Mouse (Mus musculus) naive thymus-derived CD4-positive, alpha-beta T cell, adult 2 months (primary cell): ENCODE data around the gene Ralb.

ENCODE experiments used
- DNase-seq: peaks from one replicate; pipeline ENCODE4 v3.0.0-alpha.2; 2011; ENCODE audit warnings: low read depth

The Ralb gene

DNA sequence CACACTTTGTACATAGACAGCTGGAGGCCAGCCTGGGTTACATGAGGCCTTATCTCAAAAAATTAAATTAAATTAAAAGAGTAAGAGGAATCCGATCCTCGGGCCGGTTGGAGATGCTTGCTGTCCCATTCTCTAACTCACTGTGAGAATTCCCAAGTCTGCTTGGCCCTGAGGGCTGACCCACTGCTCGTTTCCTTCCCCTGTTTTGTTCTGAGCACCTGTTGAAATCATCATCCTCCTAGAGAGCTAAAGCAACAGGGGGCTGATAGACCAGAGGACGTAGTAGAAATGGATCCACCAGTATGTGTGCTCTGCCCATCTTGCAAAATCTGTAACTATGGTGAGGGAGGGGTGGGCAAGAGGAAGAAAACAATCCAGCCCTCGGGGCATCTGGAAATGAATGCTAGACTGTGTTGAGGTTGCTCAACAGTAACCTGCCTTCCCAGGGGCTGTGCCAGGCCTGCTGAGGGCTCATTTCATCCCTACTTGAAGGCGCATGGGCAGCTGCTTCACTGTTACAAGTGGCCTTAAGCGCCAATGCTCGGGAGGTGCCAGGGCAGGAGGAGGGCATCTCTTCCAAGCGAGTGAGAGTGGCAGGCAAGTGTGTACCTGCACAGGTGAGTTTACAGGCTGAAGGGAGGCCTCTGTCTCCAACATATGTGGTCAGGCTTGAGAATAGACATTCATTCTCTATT lies 53.8 kb downstream of the Ralb start:
- DNase-seq, result no peak

DNA sequence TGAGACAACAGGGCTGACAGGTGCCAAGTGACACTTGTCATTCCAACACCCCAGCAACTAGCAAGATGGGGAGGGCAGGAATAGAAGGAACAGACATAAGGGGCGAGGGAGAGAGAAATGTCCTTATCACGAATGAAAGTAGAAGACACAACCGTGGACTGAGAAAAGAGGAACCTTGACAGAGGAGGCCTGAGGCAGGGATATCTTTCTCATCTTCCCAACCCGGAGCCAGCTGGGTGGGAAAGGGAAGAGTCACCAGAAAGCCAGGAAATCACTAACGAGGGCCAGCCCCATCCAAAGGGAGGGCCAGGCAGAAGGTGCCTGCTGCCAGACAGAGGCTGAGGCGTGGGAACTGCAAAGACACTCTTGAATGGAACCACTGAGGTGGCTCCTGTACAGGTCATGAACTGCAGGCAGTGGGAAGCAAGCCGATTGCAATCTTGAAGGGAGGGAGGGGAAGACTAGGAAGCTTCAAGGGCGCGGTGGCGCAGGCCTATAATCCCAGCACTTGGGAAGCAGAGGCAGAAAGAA lies 57.8 kb downstream of the Ralb start:
- DNase-seq, result no peak

DNA sequence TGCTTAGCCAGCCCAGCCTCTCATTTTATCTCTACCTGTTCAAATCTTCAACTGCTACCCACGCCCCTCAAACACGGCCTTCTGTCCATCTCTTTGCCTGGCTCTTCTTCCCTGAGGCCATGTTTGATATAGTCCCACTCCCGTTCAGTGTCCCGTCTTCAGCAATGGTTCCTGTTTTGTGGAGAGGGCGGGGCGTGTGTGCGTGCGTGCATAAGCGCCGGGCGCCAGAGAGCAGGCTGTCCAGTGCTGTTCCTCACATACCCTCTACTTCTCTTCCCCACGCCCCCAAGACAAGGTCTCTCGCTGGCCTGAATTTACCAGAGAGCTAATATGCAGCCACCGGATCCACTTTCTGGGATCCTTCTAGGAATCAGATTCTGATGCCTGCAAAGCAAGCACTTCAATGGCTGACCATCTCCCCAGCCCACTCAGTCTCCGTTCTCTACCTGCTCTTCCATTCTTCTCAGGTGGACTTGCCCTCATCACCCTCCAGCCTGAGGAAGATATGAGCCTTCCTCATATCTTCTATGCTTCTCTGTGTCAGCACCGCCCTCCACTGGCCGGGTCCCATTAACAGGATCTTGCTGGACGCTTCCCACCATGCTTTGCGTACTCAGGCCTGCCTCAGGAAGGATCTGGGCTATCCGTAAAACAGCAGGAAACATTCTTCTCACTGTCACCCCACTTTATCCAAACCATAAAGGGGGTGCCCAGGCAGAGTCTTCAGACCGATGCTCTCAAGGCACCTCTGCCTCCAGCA lies 60.8 kb downstream of the Ralb start:
- DNase-seq, result no peak

DNA sequence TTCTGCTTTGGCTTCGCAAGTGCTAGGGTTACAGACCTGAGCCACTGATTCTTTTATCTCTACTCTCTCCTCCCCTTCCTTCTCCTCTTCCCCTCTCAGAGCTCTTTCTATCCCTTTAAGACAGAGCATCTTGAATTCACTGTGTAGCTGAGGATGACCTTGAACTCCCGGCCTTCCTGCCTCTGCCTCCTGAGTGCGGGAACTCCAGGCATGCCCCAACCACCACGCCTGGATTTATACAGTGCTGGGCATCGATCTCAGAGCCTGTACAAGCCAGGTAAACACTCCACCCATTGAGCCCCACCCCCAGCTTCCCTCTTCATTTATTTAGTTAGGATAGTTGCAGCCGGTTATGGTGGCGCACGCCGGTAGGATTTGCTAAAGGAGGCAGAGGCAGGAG lies 61.7 kb downstream of the Ralb start:
- DNase-seq, result no peak

DNA sequence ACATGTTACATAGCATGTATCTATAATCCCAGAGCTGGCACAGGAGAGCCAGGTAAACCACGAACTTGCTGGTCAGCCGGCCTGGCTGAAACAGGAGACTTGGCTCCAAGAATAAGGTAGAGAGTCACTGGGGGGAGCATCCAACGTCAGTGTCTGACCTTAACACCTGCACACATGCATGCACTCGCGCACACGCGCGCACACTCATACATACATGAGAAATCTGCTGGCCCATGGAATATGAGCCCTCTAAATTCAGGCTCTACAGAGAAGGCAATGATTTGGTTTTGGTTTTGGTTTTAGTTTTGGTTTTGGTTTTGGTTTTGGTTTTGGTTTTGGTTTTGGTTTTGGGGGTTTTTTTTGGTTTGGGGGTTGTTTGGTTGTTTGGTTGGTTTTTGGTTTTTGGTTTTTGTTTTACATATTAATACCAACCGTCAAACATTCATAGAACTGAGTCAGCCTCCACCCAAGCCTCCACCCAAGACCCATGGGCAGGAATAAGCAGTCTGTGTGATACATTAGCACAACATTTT lies 66.4 kb downstream of the Ralb start:
- DNase-seq, result no peak

DNA sequence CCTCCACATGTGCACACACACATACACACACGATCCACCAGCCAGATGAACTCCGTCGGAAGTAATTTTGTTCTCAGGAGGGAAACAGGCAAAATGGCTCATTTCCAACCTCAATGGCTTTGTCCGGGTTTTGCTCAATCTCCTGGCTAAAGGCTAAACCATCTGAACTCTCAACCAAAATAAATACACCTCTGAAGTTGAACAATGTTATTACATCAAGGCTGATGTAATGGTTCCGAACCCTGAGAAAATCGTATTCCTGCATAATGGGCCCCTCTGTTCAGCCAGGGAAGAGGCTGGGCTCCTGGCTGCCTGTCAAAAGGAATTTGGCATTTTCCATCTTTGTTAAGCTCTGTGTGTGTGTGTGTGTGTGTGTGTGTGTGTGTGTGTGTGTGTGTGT lies 67.2 kb downstream of the Ralb start:
- DNase-seq, result no peak

DNA sequence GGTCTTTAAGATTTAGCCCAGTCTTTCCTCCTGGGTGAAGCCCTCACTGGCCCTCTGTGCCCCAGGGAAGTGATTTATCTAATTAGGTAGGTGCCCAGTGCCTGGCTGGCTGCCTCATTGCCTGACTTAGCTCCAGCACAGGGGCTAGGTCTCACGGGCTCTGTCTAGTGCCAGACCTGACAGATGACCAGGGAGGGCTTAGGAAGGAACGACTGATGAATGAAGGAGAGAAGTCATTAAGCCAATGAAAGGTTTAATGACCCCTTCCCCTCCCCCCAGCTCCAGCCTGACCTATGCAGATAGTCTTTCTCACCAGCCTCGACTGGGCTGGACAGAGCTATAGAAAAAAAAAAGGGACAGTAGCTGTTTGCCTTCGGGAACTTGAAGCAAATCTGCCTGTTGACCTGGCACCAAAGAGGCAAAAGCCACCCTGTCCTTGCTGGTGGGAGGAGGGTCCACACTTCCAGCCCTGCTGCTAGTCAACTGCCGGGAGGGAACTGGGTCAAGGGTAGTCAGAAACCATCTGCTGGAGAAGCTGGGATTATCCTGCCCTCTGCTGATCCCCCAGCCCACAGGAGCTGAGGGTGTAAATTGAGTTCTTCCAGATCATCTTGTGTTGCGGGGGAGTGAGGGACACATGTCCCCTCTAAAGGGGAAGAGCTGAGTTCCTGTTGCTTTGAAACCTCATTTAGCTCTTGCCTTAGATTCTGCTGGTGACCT lies 80.3 kb downstream of the Ralb start:
- no peak for DNase-seq

DNA sequence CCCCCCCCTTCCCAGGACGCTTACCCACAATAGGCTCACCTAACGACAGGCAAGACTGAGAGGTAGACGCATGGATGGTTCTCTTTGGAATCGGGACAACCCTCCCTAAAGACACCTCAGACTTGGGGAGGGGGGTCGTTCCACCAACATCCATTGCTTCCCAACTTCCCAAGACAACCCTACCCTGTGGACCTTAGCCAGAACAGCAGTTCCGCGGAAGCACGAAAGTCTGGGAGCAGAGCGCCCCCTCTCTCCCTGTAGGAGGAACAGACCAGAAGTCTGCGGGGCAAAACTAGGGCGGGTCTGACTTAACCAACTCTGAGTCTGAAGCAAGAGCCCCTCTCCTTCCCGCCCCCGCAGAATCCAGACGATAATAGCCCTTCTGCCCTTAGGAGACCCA lies 81.1 kb downstream of the Ralb start:
- DNase-seq, result no peak

DNA sequence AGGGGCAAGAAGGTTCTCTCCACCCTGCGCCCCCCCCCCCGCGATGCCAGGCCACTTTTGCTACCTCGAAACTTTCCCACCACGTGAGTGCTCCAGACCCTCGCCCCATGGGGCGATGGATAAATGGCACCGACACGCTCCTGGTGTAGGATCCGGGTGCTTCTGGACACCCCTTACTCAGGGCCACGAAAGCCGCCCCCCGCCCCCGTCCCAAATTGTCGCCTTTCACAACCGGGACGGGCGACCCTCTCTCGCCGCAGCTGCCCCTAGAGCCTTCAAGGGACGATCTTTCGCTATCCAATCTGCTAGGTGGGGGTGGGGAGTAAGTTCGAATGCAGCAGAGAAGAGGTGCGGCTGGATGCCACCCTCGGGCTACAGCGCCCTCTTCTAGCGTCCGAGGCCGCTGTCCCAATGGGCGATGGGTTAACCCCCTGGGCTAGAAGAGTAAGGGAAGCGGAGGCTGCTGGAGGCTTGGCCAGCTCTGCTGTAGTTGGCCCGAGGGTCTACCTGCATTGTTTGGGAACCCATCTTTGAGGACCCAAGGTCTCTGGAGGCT lies 82.1 kb downstream of the Ralb start:
- no peak for DNase-seq

DNA sequence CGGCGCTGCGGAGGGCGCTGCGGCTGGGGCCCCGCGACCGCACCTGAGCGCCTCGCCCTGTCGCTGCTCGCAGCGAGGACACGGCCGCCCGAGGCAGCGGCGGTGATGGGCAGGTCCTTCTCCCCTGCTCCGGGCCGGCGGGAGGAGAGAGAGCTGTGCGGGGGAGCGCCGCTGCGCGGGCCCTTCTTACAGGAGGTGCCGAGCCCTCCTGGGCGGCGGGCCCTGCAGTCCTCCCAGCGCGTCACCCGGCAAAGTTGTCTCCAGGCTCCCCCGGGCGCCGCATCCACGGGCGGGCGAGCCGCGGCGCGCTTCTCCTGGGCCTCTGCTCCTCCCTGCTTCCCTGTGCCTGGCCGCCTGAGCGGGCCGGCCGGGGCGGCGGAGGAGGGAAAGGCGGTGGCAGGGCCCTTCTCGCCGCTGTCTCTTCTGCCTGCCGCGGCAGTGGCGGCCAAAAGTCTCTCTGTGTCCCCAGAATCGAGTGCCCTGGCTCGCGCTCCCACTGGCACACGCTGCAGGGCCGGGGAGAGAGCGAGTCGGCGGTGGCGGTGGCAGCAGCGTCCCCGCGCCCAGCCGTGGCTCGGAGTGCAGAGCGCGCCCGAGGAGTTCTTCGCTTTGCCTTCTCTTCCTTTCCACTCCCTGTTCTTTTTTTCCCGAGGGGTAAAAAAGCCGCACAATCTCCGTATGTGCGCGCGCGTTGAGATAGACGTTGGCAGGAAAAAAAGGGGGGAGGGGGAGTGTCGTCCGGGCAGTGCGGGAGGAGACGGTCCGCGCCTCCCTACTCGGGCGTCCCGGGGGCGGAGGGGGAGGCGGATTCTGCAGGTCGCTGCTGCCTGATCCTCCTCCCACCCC lies 82.8 kb downstream of the Ralb start, which contains the start of gene Inhbb:
TSS of gene Inhbb (minus strand) at position 673 of the 846 bp plus-strand sequence.
- DNase-seq, result no peak

DNA sequence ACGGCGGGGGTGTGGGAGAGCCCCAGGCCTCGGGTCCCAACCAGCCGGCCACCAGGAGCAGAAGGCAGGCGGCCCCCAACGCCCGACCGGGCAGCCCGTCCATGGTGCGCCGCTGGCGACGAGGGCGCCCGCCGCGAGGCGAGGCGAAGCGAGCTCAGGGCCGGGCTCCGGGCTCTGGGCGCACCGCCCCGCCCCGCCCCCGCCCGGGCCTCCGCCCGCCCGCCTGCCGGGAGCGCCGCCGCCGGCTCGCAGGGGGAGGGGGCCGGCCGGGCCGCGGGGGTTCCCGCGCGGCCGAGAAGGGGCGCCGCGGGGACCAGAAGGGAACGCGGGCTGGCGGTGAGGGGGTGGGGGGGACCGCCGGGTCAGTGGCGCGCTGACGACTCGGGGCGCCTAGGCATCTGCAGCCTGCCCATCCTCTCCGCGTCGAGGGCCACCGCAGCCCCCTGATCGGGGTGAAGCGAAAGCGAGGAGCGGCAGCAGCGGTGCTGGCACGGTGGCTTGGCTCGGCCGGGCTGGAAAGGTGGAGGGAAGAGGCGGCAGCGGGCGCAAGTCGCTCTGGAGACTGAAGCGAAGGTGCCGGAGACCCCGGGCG lies 83.5 kb downstream of the Ralb start:
- DNase-seq, result no peak
